Mouse (Mus musculus) spleen, adult 2 months (tissue): ENCODE data around the gene Frs2.

Experiments used
- CTCF ChIP-seq: fragments of 200-500 bp; IDR thresholded peaks from 2 replicates; pipeline ENCODE4 v1.5.1; 2011; ENCODE audit warnings: mild to moderate bottlenecking, inconsistent platforms; ENCODE audit not compliant: insufficient read depth, insufficient read length, insufficient replicate concordance; ENCODE audit errors: extremely low read depth
- POLR2A ChIP-seq: fragments of 200-500 bp; IDR thresholded peaks from 2 replicates; pipeline ENCODE4 v1.6.1; 2011; ENCODE audit warnings: low read depth, low read length, inconsistent platforms

- TF ChIP-seq CTCF (peak; percentile 51; the same call in 1 of the 2 replicates), POLR2A (no peak)
These were observed 70.0 kb downstream of the Frs2 start for GRCm38 (mm10) chr10:117078284-117078683.
